Mouse (Mus musculus): ENCODE data around the gene Kpna3.

- no peak for TF ChIP-seq CTCF (IDR thresholded peaks at IDR 0.05; ENCODE audit: extremely low read depth, insufficient read depth, insufficient read length, insufficient replicate concordance)
- no peak for TF ChIP-seq POLR2A (IDR thresholded peaks at IDR 0.05; ENCODE audit: low read depth, low read length)
These were observed 34.7 kb downstream of the Kpna3 start for GRCm38 (mm10) chr14:61404941-61405340.

Data from spleen, adult 2 months (tissue).